In genomic region chr14:54617152-54617896, GRCm38 (mm10) we compare ENCODE assay signal across 8 mouse cellular contexts. TPM values are rescaled to one million over a fixed set of nuclear protein-coding genes. Genes with fewer than 3 reads are reported as not detected.
DNase-seq lines count a peak whose midpoint lies in the region; ATAC-seq and TF ChIP-seq lines count a peak whose summit lies in the region.

No protein-coding gene starts in this region.

- intact Hi-C loops in gastrocnemius, postnatal 14 days (cut with DNase I; ENCODE audit: low total_unique reads), result no loop called here

- peak overlapping the region; percentile 88 for H3K4me3 ChIP-seq in thymus, adult 2 months (ENCODE audit: control insufficient read depth, insufficient read depth, low read length)
- peak overlapping the region; percentile 79 for H3K4me3 ChIP-seq in hindbrain, embryonic 13.5 days
- peak overlapping the region; percentile 93 for H3K4me3 ChIP-seq in megakaryocyte, embryonic 14.5 days (replicated peaks)

- H3K9me3 ChIP-seq in hindbrain, embryonic 13.5 days, result no peaks in the 10 kb centered on the region
- H3K9me3 ChIP-seq in megakaryocyte, embryonic 14.5 days, result no peaks in the 10 kb centered on the region

- H3K27me3 ChIP-seq in thymus, adult 2 months (ENCODE audit: control insufficient read depth, insufficient read depth, low read length), result no peaks in the 10 kb centered on the region
- no peaks in the 10 kb centered on the region for H3K27me3 ChIP-seq in hindbrain, embryonic 13.5 days
- H3K27me3 ChIP-seq in megakaryocyte, embryonic 14.5 days (replicated peaks), result peaks cover 2% of the 10 kb centered on the region

- H3K9ac ChIP-seq in hindbrain, embryonic 13.5 days, result peak overlapping the region; percentile 93

- no peak overlapping the region for H3K27ac ChIP-seq in thymus, adult 2 months (ENCODE audit: control insufficient read depth, insufficient read depth, low read length)
- H3K27ac ChIP-seq in hindbrain, embryonic 13.5 days, result peak overlapping the region; percentile 89

- ATAC-seq in cerebellum, adult (ENCODE audit: insufficient number of reproducible peaks, low FRiP score, low TSS enrichment), result peak; percentile 27; the same call in 1 of the 2 replicates
- ATAC-seq in hindbrain, embryonic 13.5 days (ENCODE audit: low FRiP score), result peak; percentile 67

- DNase-seq in cerebellum, adult 11 months, result no peak
- DNase-seq in thymus, adult 2 months, result no peak
- DNase-seq in thymus, adult 18-20 months, result no peak
- no peak for DNase-seq in urinary bladder, postnatal 4 days (ENCODE audit: low spot score in 2 of 2)
- DNase-seq in gastrocnemius, postnatal 14 days, result no peak

- H3K4me1 ChIP-seq in thymus, adult 2 months (replicated peaks; ENCODE audit: control insufficient read depth, insufficient read depth, low read length), result peaks cover 9% of the 10 kb centered on the region
- H3K4me1 ChIP-seq in hindbrain, embryonic 13.5 days (replicated peaks), result peaks cover 26% of the 10 kb centered on the region
- peaks cover 23% of the 10 kb centered on the region for H3K4me1 ChIP-seq in megakaryocyte, embryonic 14.5 days

- no peak for TF ChIP-seq POLR2A in thymus, adult 2 months (IDR thresholded peaks at IDR 0.05; ENCODE audit: control insufficient read depth, extremely low read depth, insufficient read depth, low read length, poor library complexity)

- TF ChIP-seq CTCF in thymus, adult 2 months (IDR thresholded peaks at IDR 0.05; ENCODE audit: borderline replicate concordance, control insufficient read depth, extremely low read depth, insufficient read depth, low read length, poor library complexity), result no peak

- peak overlapping the region; percentile 76 for H3K4me2 ChIP-seq in hindbrain, embryonic 13.5 days

- WGBS in thymus, adult 2 months, result 2% methylated on average over 38 of the region's 38 CpGs
- under 1% methylated on average over 38 of the region's 38 CpGs for WGBS in hindbrain, embryonic 13.5 days

- H3K36me3 ChIP-seq in thymus, adult 2 months (ENCODE audit: control insufficient read depth, insufficient read depth, low read length), result peaks cover 6% of the 10 kb centered on the region; the same call in 1 of the 2 replicates
- peaks cover 34% of the 10 kb centered on the region for H3K36me3 ChIP-seq in hindbrain, embryonic 13.5 days
- peaks cover 34% of the 10 kb centered on the region for H3K36me3 ChIP-seq in megakaryocyte, embryonic 14.5 days (replicated peaks; ENCODE audit: low read length)

RNA-seq across cellular contexts. Expression of gene Psmb5, which starts 0.5 kb away (rescaled TPM):
- 239 and 266 TPM in 2 replicates for polyA plus RNA-seq in thymus, adult 2 months (2012; rRNA removed)
- polyA plus RNA-seq in hindbrain, embryonic 13.5 days (2015; fragmentation: Nextera tagmentation; extraction: Ambion mirVana), result 439 and 447 TPM in 2 replicates
- 120 and 327 TPM in 2 replicates for polyA plus RNA-seq in megakaryocyte, embryonic 14.5 days (2012; ENCODE audit: insufficient read depth, low replicate concordance)
- 100 to 1,000 TPM; 196 to 203 TPM for total RNA-seq in gastrocnemius, postnatal 14 days (2021)

RNA-seq across cellular contexts. Expression of gene Psmb11, which starts 3.9 kb away (rescaled TPM):
- 67.6 and 92.4 TPM in 2 replicates for polyA plus RNA-seq in thymus, adult 2 months (2012; rRNA removed)
- not detected in 2 replicates for polyA plus RNA-seq in hindbrain, embryonic 13.5 days (2015; fragmentation: Nextera tagmentation; extraction: Ambion mirVana)
- not detected in 2 replicates for polyA plus RNA-seq in megakaryocyte, embryonic 14.5 days (2012; ENCODE audit: insufficient read depth, low replicate concordance)
- total RNA-seq in gastrocnemius, postnatal 14 days (2021), result not detected

RNA-seq across cellular contexts. Expression of gene 4931414P19Rik, which starts 11.5 kb away (rescaled TPM):
- 8.7 and 9.8 TPM in 2 replicates for polyA plus RNA-seq in thymus, adult 2 months (2012; rRNA removed)
- 6.8 and 7.6 TPM in 2 replicates for polyA plus RNA-seq in hindbrain, embryonic 13.5 days (2015; fragmentation: Nextera tagmentation; extraction: Ambion mirVana)
- 13.3 and 53.7 TPM in 2 replicates for polyA plus RNA-seq in megakaryocyte, embryonic 14.5 days (2012; ENCODE audit: insufficient read depth, low replicate concordance)
- total RNA-seq in gastrocnemius, postnatal 14 days (2021), result 1 to 10 TPM; 2.9 to 3.3 TPM

RNA-seq across cellular contexts. Expression of gene Gm17606, which starts 23.4 kb away (rescaled TPM):
- not detected in 2 replicates for polyA plus RNA-seq in thymus, adult 2 months (2012; rRNA removed)
- not detected in 2 replicates for polyA plus RNA-seq in hindbrain, embryonic 13.5 days (2015; fragmentation: Nextera tagmentation; extraction: Ambion mirVana)
- not detected in 2 replicates for polyA plus RNA-seq in megakaryocyte, embryonic 14.5 days (2012; ENCODE audit: insufficient read depth, low replicate concordance)
- not detected for total RNA-seq in gastrocnemius, postnatal 14 days (2021)

RNA-seq across cellular contexts. Expression of gene Cdh24, which starts 23.8 kb away (rescaled TPM):
- polyA plus RNA-seq in thymus, adult 2 months (2012; rRNA removed), result 138 and 142 TPM in 2 replicates
- 8.6 and 9.4 TPM in 2 replicates for polyA plus RNA-seq in hindbrain, embryonic 13.5 days (2015; fragmentation: Nextera tagmentation; extraction: Ambion mirVana)
- polyA plus RNA-seq in megakaryocyte, embryonic 14.5 days (2012; ENCODE audit: insufficient read depth, low replicate concordance), result 2.7 and 5.5 TPM in 2 replicates
- under 1 TPM; 0.53 to 0.55 TPM for total RNA-seq in gastrocnemius, postnatal 14 days (2021)

Comparison
In these comparisons a context has a peak if more than half of its experiments do, and no peak if none do; other contexts are left out.
1. RNA of gene Psmb11, which starts 3.9 kb away (polyA plus RNA-seq): 67.6 to 92.4 TPM in thymus, adult 2 months; not detected in hindbrain, embryonic 13.5 days and not detected in megakaryocyte, embryonic 14.5 days; every median in the first group is over 10 times any median in the second.
2. Peak in every context shown above with its lines, with median percentiles within 50 percentile points of each other: H3K4me3 ChIP-seq.